Mouse (Mus musculus) gastrocnemius, adult 2 months (tissue): ENCODE data around the gene Tbxas1. TPM values are rescaled to one million over a fixed set of nuclear protein-coding genes. Genes with fewer than 3 reads are reported as not detected.

Experiments used
- DNase-seq: peaks from one replicate; pipeline ENCODE4 v3.0.0; 2022
- H3K27ac ChIP-seq: fragments of 200-600 bp; 2 replicates; pipeline ENCODE4 v1.8.1; 2022; ENCODE audit warnings: mild to moderate bottlenecking
- H3K4me3 ChIP-seq: fragments of 200-600 bp; 2 replicates; pipeline ENCODE4 v1.8.1; 2022; ENCODE audit warnings: mild to moderate bottlenecking, moderate library complexity
- CTCF ChIP-seq: fragments of 200-600 bp; IDR thresholded peaks from 2 replicates; pipeline ENCODE4 v1.8.1; 2022; ENCODE audit warnings: antibody characterized with exemption, mild to moderate bottlenecking, moderate library complexity
- intact Hi-C: fragments of 180-260 bp; cut with DNase I; formaldehyde crosslinking; loops from one replicate; pipeline ENCODE4 v1.15.1; 2025
- total RNA-seq, 2 experiments: library from RNA; stranded (reverse); gene quantifications; 2 replicates each; pipeline ENCODE4 v1.2.3; 2021

Tbxas1 gene
- total RNA-seq, 2 experiments from 2014 or later = 0.64 to 0.79 TPM

DNA sequence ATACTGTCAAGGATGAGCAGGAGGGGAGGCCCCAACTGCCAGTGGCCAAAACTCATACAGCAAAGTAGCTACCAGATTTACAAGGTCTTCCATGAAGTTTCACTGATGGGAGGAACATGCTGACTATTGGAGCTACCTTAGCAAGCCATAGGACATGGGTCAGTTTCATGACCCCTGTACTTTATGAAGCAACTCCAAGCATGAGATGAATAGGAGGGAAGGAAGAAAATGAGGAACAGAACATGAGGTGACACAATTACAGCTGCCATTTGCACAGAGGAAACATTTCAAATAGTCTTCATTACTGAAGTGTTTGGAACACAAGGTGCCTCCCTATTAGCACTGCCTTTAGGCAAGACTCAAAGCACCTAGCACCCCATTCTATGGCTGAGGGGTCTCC is 9.4 kb upstream of the Tbxas1 start:
- no peak overlapping the region for H3K27ac ChIP-seq
- no peak for TF ChIP-seq CTCF
- intact Hi-C loops = no loop called here
- no peak overlapping the region for H3K4me3 ChIP-seq
- no peak for DNase-seq

DNA sequence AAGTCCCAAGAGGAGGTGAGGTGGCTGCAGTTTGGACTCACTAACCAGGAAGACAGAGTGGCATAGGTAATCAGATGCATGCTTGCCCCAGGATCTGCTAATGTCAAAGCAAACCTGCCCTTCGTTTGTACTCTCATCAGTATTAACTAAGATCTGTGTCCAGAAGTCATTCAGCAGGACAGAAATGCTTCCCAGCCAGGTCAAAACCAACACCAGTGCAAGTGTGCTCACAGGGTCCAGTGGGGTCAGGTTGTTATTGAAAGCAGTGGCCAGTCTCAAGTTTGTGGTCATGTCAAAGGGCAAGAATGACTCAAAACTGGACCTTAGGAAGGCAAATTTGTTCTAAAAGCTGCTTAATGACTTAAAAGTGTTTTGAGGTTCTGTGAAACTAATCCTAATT is 8.8 kb upstream of the Tbxas1 start:
- intact Hi-C loops = no loop called here
- H3K27ac ChIP-seq = peak overlapping the region; percentile 67; the same call in 1 of the 2 replicates
- DNase-seq = no peak
- TF ChIP-seq CTCF = no peak
- no peak overlapping the region for H3K4me3 ChIP-seq

DNA sequence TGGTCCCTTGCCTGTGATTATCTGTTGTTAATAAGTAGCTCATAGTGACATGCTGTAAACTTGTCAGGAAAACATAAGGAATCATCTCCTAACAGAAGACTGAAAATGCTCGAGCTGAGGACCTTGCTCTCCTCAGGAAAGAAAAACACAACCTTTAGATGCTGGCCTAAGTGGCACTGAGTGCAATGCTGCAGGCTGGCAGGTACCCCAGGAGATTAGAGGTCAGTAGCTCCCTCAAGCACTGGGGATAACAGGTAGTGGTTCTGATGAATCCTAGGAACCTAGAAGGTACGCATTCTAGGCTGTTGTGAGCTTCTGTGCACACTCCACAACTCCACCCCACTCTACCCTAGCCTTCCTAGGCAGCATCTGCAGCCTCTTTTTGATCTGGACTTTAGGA is 8.4 kb upstream of the Tbxas1 start:
- H3K27ac ChIP-seq = peak overlapping the region; percentile 67; the same call in 1 of the 2 replicates
- TF ChIP-seq CTCF = no peak
- intact Hi-C loops = no loop called here

DNA sequence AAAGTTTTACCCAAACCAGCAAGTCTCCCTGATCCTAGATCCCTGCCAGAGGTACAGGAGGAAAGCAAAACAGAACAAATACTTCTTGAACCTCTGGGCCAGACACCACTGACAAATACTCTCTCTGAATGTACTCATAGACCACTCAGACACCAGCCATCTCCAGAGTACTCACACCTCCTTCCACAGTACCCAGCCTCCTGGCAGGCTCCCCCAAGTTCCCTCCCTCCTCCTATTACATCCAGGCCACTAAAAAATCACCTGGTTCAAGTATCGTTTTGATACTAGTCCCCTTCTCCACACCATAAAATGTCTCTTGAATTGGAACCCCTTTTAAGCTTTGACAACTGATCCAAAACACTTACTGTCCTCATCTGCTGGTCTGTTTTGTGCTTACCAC is 7.9 kb upstream of the Tbxas1 start:
- TF ChIP-seq CTCF = no peak
- Histone ChIP-seq H3K27ac (peak overlapping the region; percentile 67), H3K4me3 (no peak overlapping the region)
- DNase-seq = peak; percentile 66
- intact Hi-C loops = no loop called here

More for the DNA sequence above, 8.4 kb upstream of the Tbxas1 start:
- no peak for DNase-seq
- no peak overlapping the region for H3K4me3 ChIP-seq

GRCm38 (mm10) chr6:38868974-38869373 is 6.2 kb upstream of the Tbxas1 start:
- Histone ChIP-seq H3K4me3 (no peak overlapping the region), H3K27ac (no peak overlapping the region)
- intact Hi-C loops = no loop called here
- TF ChIP-seq CTCF = no peak
- no peak for DNase-seq

- no peak for DNase-seq
- intact Hi-C loops = loop anchor here (5.0 kb wide), 1 partner anchor 73 kb away; no protein-coding TSS in a partner anchor
- H3K4me3 ChIP-seq = no peak overlapping the region
- no peak for TF ChIP-seq CTCF
- H3K27ac ChIP-seq = no peak overlapping the region
Observed at GRCm38 (mm10) chr6:38870070-38870469, 5.1 kb upstream of the Tbxas1 start.

- intact Hi-C loops = loop anchor here (5.0 kb wide), 1 partner anchor 74 kb away; no protein-coding TSS in a partner anchor
- Histone ChIP-seq H3K4me3 (no peak overlapping the region), H3K27ac (0 out of 2 replicates have a peak overlapping the region, but pooled peaks have one; percentile 8)
- no peak for DNase-seq
- TF ChIP-seq CTCF = no peak
Observed at GRCm38 (mm10) chr6:38871051-38871450, 4.2 kb upstream of the Tbxas1 start.

GRCm38 (mm10) chr6:38873316-38873715 is 1.9 kb upstream of the Tbxas1 start:
- Histone ChIP-seq H3K4me3 (no peak overlapping the region), H3K27ac (no peak overlapping the region)
- no peak for TF ChIP-seq CTCF
- intact Hi-C loops = loop anchor here (5.0 kb wide), 1 partner anchor 76 kb away; no protein-coding TSS in a partner anchor
- DNase-seq = no peak

GRCm38 (mm10) chr6:38874035-38874434 is 1.2 kb upstream of the Tbxas1 start:
- peak; percentile 81 for TF ChIP-seq CTCF
- intact Hi-C loops = loop anchor here (2.0 to 5.0 kb wide), 2 partner anchors 37 to 77 kb away; no protein-coding TSS in a partner anchor
- peak overlapping the region; percentile 99 for H3K4me3 ChIP-seq
- peak; percentile 53 for DNase-seq
- H3K27ac ChIP-seq = peak overlapping the region; percentile 93

GRCm38 (mm10) chr6:38874565-38875257 is 493 bp upstream of the Tbxas1 start:
- no peak for TF ChIP-seq CTCF
- intact Hi-C loops = loop anchor here (2.0 to 5.0 kb wide), 3 partner anchors 36 to 193 kb away; no protein-coding TSS in a partner anchor
- H3K4me3 ChIP-seq = peak overlapping the region; percentile 99
- no peak for DNase-seq
- H3K27ac ChIP-seq = peak overlapping the region; percentile 93

DNA sequence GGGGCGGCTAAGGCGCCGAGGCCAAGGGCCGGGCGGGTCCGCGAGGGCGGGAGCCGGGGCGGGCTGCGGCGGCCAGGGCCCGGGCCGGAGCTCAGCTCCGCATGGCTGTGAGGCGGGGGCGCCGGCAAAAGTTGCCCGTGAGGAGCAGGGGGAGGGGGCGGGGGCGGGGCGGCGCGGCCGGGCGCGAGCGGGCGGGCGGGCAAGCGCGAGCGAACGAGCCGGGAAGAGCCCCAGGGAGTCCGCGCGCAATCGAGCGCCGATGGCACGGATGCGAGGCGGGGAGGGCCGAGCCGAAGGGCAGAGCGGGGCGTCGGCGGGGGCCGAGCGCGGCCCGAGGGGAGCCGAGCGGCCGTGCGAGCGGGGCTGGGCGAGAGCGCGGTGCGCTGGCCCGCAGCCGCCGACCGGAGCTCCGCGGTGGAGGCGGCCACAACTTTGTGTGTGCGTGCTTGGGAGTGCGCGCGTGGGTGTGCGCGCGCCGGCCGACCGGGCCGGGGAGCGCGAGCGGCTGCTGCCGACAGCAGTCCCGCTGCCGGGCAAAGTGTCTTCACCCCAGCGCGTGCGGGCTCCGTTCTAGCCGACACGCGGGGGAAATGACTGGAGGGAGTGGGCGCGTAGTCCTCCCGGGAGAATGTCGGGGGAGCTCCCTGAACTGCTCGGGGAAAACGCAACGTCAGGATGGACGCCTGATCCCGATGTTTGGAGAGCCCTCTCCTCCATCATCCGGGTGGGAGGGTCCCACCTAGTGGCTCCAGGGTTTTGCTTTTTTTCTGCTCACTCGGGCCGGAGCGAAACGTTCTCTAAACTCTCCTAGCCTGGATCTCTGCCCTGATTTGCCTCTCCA is 1.1 kb downstream of the Tbxas1 start, which contains the start of gene Hipk2:
Hipk2 (minus strand) TSS at position 95 of the 841 bp plus-strand sequence.
- peak; percentile 93 for DNase-seq
- TF ChIP-seq CTCF = peak; percentile 14; the same call in 1 of the 2 replicates
- Histone ChIP-seq H3K27ac (peak within 1 kb of the TSS; percentile 93), H3K4me3 (peak within 1 kb of the TSS; percentile 99)
- intact Hi-C loops = loop anchor here (5.0 kb wide), 1 partner anchor 191 kb away; no protein-coding TSS in a partner anchor

GRCm38 (mm10) chr6:38877674-38878073 is 2.5 kb downstream of the Tbxas1 start:
- TF ChIP-seq CTCF = no peak
- no peak overlapping the region for H3K4me3 ChIP-seq
- H3K27ac ChIP-seq = no peak overlapping the region
- intact Hi-C loops = loop anchor here (1.0 to 5.0 kb wide), 2 partner anchors 141 to 190 kb away; no protein-coding TSS in a partner anchor
- DNase-seq = no peak
